Mouse (Mus musculus) right cerebral cortex, postnatal 4 days (tissue): ENCODE results near the gene Gm8127.
A peak's percentile ranks its signal among the peaks of the same experiment; 100 is the strongest.
"Not testable (repeated sequence)": the region's sequence is repeated elsewhere in the genome, so short reads cannot be mapped to it uniquely, and the experiment has no call there.

Experiments used
- DNase-seq: peaks from one replicate; pipeline ENCODE4 v3.0.0-alpha.2; 2022

The Gm8127 gene

GRCm38 (mm10) chr14:43293503-43293902 is at the start of gene Gm8127:
Gene Gm8127, minus strand, starts transcription at chr14:43293832.
- not testable (repeated sequence) for DNase-seq

GRCm38 (mm10) chr14:43337646-43338045 is 44.0 kb upstream of the Gm8127 start:
- not testable (repeated sequence) for DNase-seq

- not testable (repeated sequence) for DNase-seq
Measured at GRCm38 (mm10) chr14:43331362-43331880, 37.8 kb upstream of the Gm8127 start.

- DNase-seq: not testable (repeated sequence)
Measured at GRCm38 (mm10) chr14:43328603-43329002, 35.0 kb upstream of the Gm8127 start.

DNA sequence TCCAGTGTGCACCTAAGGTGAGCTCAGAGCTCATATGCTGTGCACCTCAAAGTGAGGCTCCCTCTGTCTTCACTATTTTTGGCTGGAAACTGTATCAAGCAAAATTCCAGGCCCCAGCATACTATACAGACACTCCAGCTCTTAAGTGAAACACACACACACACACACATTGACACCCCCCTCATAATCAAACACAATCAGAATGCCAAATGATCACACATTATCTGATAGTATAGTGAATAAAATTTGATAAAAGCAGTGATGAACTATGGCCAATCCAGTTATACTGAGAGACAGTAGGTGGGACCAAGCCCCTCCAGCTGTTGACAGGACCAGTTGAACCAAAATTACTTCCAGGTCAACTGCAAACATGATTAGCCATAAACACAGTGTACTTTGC is 25.9 kb upstream of the Gm8127 start:
- not testable (repeated sequence) for DNase-seq

DNA sequence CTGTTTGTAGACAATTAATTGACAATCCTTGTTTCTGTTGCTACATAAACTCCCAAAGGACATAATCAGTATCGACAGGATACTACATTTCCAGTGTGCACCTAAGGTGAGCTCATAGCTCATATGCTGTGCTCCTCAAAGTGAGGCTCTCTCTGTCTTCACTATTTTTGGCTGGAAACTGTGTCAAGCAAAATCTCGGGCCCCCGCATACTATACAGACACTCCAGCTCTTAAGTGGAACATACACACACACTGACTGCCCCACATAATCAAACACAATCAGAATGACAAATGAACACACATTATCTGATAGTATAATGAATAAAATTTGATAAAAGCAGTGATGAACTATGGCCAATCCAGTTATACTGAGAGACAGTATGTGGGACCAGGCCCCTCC is 15.0 kb downstream of the Gm8127 start:
- not testable (repeated sequence) for DNase-seq

- DNase-seq: not testable (repeated sequence)
Measured at GRCm38 (mm10) chr14:43278146-43278545, 15.5 kb downstream of the Gm8127 start.

- DNase-seq: not testable (repeated sequence)
Measured at GRCm38 (mm10) chr14:43277468-43277867, 16.2 kb downstream of the Gm8127 start.

GRCm38 (mm10) chr14:43275752-43276151 is 17.9 kb downstream of the Gm8127 start:
- DNase-seq: not testable (repeated sequence)

DNA sequence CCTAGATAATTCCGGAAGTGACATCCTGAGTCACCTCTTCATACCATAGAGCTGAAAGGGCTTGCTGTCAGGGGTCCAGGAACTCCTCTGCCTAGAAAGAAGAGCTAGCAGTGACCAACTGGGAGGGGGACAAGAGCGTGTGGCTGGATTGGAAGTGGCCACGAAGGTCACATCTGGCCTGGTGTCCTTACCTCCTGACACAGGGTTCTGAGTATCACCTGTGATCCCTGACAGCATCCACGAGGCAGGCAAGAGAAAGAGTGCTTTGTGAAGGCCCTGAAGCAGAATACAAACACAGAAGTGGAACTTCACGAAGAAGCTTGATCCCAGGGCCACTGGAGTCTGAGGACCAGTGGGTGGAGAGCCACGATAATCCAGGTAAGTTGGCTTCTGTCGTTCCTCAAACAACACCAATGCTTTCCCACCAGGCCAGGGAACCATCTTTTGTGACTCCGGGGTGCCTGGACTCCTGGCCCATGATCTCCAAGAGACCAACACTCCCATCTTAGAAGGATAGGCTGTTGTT is 18.6 kb downstream of the Gm8127 start, which contains the start of gene Gm9732:
Gm9732 (plus strand) TSS at position 51 of the 526 bp plus-strand sequence.
- not testable (repeated sequence) for DNase-seq

DNA sequence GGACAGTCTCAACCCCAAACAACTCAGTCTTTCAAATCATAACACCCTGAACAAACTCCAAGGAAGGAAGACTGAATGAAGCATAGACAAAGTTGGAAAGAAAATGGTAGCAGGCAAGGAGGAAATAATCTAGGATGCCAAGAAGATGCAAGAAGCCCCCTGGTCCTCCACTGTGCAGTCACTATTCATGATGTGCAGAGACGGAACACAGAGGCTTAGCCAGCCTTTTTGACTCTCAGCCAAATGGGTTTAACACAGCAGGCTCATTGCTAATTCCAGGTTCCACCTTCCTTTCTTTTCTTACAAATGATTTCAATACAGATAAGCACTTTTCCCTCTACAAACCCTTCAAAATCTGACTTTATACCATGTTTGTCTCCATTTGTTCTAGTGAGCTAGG is 20.5 kb downstream of the Gm8127 start:
- DNase-seq: not testable (repeated sequence)

GRCm38 (mm10) chr14:43269211-43269610 is 24.4 kb downstream of the Gm8127 start:
- DNase-seq: not testable (repeated sequence)

DNA sequence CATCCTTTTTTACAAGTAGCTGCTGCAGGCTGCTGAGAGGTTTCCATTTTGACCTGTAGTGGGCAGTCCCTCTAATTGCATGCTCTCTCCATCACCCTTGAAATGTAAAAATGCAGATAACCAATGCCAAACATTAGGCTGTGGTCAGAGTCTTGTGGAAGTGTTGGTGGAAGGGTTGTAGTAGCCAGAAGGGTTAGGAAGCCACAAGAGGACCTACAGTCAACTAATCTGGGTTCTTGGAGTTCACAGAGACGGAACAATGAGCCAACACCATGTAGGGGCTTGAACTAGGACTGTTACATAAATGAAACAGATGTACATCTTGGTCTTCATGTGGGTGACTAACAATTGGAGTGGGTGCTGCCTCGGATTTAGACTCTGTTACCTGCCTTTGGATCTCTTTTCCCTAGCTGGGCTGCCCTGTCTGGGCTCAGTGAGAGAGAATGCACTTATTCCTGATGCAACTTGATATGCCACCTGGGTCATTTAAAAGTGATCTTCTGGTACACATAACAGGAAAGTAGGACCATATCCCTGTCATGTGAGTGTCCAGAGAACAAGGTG is 25.0 kb downstream of the Gm8127 start:
- DNase-seq: not testable (repeated sequence)

- not testable (repeated sequence) for DNase-seq
Measured at GRCm38 (mm10) chr14:43263421-43263820, 30.2 kb downstream of the Gm8127 start.

DNA sequence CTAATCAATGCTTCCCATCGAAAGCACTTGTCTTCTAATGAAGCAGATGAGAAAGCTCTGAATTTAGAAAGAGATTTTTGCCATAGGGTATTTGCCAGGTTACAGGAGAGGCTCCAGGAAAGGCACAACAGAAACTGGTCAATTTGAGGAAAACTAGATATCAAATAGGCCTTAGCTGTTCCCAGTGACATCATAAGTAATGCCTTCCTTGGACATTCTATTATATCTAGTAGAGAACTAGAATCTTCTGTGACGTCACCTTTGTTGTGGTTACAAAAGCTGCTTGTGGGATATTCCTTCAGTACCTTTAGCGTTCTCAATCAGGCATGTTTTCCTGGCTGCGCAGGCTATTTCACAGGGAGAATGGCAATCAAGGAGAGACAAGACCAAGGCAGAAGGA is 35.3 kb downstream of the Gm8127 start, which contains the start of gene Gm8126:
Gm8126 (plus strand) TSS at position 301 of the 400 bp plus-strand sequence.
- not testable (repeated sequence) for DNase-seq

GRCm38 (mm10) chr14:43256511-43256910 is 37.1 kb downstream of the Gm8127 start:
- DNase-seq: not testable (repeated sequence)

DNA sequence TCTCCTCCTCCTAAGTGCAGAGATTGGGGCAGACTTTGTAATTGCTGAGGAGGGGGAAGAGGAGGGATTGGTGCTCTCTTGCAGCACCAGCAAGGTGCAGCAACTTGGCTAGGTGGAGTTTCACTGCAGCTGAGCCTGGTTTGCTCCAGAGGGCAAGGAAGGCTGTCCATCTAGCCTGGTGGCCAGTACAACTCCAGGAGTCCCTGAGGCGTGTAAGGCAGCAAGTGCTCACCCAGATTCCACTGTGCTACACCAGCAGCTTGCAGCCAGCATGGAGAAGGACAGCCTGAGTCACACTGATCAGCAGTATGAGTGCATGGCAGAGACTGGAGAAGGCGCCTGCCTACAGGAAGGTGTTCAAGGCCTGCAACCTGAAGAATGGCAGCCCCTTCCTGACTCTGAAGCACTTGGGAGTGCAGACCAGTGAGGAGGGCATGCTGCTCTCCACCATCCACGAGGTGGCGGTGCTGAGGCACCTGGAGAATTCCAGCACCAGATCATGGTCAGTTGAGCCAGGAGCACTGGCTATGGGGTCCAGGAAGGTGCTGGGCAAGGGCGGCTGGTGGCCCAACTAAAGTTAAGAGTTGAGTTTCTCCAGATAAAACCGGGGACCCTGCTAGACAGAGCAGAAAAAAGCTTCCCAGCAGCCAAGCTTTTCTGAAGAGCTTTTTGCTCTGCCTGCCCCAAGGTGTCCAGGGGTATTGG is 42.9 kb downstream of the Gm8127 start:
- not testable (repeated sequence) for DNase-seq

- peak; percentile 7 for DNase-seq
Measured at GRCm38 (mm10) chr14:43249611-43250170, 43.9 kb downstream of the Gm8127 start.
